Mouse (Mus musculus) lung, adult 2 months (tissue): ENCODE data around the gene Pycr2.

ENCODE experiments used
- CTCF ChIP-seq: fragments of 200-500 bp; IDR thresholded peaks from 2 replicates; pipeline ENCODE4 v1.5.1; 2011; ENCODE audit warnings: mild to moderate bottlenecking, low read length, control low read depth; ENCODE audit not compliant: insufficient read depth
- POLR2A ChIP-seq: fragments of 200-500 bp; IDR thresholded peaks from 2 replicates; pipeline ENCODE4 v1.6.1; 2011; ENCODE audit warnings: low read depth, mild to moderate bottlenecking, control low read depth, low read length, borderline replicate concordance; ENCODE audit errors: extremely low read depth

GRCm38 (mm10) chr1:180888556-180889042, 15.5 kb upstream of the Pycr2 start:
- no peak for TF ChIP-seq POLR2A
- TF ChIP-seq CTCF, result no peak
